Mouse (Mus musculus) layer of hippocampus, adult 2 months (tissue): Measurements from ENCODE around the gene B3glct. TPM values are rescaled to one million over a fixed set of nuclear protein-coding genes. Genes with fewer than 3 reads are reported as not detected.
A peak's percentile ranks its signal among the peaks of the same experiment; 100 is the strongest.

Source experiments
- DNase-seq, 2 experiments: peaks; one replicate each; pipeline ENCODE4 v3.0.0; 2022; ENCODE audit warnings: low spot score in 2 of 2
- H3K27ac ChIP-seq: fragments of 200-600 bp; 2 replicates; pipeline ENCODE4 v1.8.1; 2022
- H3K4me3 ChIP-seq: fragments of 200-600 bp; 2 replicates; pipeline ENCODE4 v1.8.1; 2022; ENCODE audit warnings: mild to moderate bottlenecking
- CTCF ChIP-seq: fragments of 200-600 bp; conservative IDR thresholded peaks from 2 replicates; pipeline ENCODE4 v1.8.1; 2022; ENCODE audit warnings: antibody characterized with exemption, mild to moderate bottlenecking, moderate library complexity
- long read RNA-seq, 2 experiments: library from polyadenylated mRNA; stranded (forward); transcript quantifications; one replicate each; pipeline ENCODE4 v2.0.0; 2021; ENCODE audit warnings: borderline mapping rate in 2 of 2
- total RNA-seq, 2 experiments: library from RNA; stranded (reverse); gene quantifications; 2 replicates each; pipeline ENCODE4 v1.2.3; 2021

The B3glct gene
- 10 to 100 TPM; 10.7 to 11.9 TPM for total RNA-seq
- long read RNA-seq, experiment 1, full-length matches to known transcripts = 6 of 9 reads
- long read RNA-seq, experiment 1, partial matches to known transcripts = 2 of 9 reads
- long read RNA-seq, experiment 1, other reads (novel, unspliced or antisense) = 1 of 9 reads
- long read RNA-seq, experiment 2, full-length matches to known transcripts = 10 of 11 reads
- long read RNA-seq, experiment 2, partial matches to known transcripts = 1 of 11 reads
- long read RNA-seq, experiment 2, other reads (novel, unspliced or antisense) = 0 of 11 reads

DNA sequence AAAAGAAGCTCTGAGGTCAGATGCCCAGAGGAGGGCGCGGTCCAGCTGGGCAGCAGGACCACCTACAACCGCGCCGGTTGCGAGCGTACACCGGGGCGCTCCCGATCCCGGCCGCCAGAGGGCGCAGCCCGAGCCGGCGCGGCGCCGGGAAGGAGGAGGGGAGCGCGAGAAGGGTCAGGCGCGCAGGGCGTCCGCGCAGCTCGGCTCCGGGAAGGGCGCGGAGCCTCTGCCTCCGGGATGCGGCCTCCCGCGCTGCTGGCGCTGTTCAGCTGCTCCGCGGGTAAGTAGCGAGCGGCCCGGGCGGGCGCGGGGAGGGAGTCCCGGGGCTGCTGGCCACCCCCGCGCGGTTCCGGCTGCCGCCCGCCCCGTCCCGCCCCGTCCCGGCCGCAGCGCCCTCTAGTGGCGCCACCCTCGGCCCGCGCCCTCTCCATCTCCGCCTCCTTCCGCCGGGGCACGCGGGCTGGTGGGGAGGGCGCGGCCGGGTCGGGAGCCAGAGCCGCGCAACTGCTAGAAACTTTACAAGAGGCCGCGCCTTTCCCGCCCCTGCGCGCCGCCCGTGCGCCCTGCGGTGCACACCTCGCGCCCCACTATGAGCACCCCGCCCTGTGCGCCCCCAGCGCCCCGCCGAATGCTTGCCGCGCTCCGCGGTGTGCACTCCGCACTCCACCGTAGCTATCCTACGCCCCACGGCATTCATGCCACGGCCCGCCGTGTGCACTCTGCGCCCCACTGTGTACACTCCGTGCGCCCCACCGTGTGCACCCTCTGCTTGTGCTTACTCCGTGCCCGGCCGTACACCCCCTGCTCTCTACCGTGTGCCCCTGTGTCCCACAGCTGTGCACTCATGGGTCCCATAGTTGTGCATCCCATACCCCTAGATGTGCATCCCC, at the start of gene B3glct:
TSS of gene B3glct (plus strand) at position 131 of the 890 bp plus-strand sequence.
- Histone ChIP-seq H3K4me3 (peak within 1 kb of the TSS; percentile 81), H3K27ac (peak within 1 kb of the TSS; percentile 95)
- peak; percentile 88 for TF ChIP-seq CTCF
- peak; percentile 56 to 83 for DNase-seq

DNA sequence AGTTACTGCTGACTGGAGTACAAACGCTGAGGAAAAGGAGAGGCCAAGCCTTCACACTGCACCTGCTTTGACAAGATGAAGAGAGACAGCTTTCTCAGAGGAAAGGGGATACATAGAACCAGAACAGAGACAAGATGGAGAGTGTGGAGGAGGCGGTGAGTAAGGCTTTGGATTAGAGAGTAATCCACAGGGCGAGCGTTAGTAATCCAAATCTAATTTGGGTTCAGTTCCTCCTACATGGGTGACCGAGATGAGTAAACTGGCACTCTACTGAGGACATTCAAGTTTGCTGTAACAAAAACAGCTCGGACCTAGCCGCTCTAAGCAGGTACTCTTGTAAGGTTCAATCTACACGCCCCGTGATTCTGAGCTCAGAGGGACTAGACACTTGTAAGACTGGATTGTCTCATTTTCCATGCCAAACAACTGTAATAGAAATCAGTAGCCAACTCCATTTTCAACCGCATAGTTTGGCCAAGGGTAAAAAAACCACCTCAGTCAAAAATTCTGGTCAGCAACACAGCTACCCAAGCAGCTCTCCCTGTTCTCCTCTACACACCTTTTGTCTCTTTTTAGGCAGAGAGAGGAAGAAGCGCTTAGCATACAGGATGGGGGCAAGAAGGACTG, 43.5 kb upstream of the B3glct start:
- Histone ChIP-seq H3K4me3 (peak overlapping the region; percentile 87), H3K27ac (peak overlapping the region; percentile 97)
- TF ChIP-seq CTCF = no peak
- DNase-seq = no peak

GRCm38 (mm10) chr5:149635556-149635955, 42.5 kb upstream of the B3glct start:
- H3K27ac ChIP-seq = peak overlapping the region; percentile 97
- H3K4me3 ChIP-seq = peak overlapping the region; percentile 87
- peak in 1 of 2 experiments; percentile 41 for DNase-seq
- no peak for TF ChIP-seq CTCF

DNA sequence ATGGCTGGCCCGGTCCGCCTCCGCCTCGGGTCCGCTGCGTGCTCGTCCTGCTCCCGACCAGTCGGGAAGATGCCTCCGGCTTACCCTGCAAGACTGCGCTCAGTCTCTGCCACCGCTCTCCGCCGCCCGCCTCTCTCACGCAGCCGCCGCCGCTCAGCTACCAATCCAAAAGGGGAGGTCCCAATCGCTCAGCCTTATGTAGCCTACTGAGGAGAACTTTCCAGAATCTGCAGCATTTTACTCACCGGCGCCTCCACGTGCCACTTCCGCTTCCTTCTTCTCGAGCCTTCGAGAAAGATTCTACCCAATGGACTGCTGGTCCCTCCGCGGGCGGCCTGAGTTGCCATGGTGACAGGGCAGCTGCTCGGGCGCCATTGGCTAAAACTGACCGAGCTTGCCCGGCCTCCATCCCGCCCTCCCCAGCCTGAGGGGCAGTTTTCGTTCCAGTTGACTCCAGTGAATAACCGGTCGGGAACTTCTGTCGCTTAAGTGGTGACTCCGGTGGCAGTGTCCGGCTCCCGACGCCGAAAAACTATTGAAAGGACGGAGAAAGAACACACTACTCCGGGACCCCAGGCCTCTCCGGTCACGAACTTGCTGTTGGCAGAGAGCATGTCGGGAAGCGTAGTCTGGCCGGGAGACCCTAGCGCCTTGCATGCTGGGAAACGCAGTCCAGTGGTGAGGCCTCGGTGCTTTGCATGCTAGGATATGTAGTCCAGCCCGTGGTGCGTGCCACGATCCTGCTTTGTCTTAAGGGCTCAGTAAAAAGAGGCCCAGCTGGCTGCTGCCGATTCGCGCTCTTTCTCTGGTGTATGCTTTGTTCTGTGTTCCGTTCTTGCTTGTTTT, 41.7 kb upstream of the B3glct start, which contains the start of gene Hsph1:
TSS of gene Hsph1 (minus strand) at position 302 of the 846 bp plus-strand sequence.
- no peak; the same call in 1 of the 2 replicates for TF ChIP-seq CTCF

GRCm38 (mm10) chr5:149637306-149637705, 40.7 kb upstream of the B3glct start:
- no peak for TF ChIP-seq CTCF
- DNase-seq = no peak
- peak overlapping the region; percentile 87; the same call in 1 of the 2 replicates for H3K4me3 ChIP-seq
- H3K27ac ChIP-seq = no peak overlapping the region; the same call in 1 of the 2 replicates

More for the DNA sequence above, 41.7 kb upstream of the B3glct start, which contains the start of gene Hsph1:
- Histone ChIP-seq H3K27ac (peak within 1 kb of the TSS; percentile 97), H3K4me3 (peak within 1 kb of the TSS; percentile 87)
- peak; percentile 98 to 99 for DNase-seq

- no peak overlapping the region for H3K4me3 ChIP-seq
- H3K27ac ChIP-seq = no peak overlapping the region
- no peak for TF ChIP-seq CTCF
- no peak for DNase-seq
Measured at GRCm38 (mm10) chr5:149641277-149641892, 36.6 kb upstream of the B3glct start.

GRCm38 (mm10) chr5:149642366-149642765, 35.7 kb upstream of the B3glct start:
- H3K27ac ChIP-seq = no peak overlapping the region
- no peak for DNase-seq
- TF ChIP-seq CTCF = peak; percentile 59
- H3K4me3 ChIP-seq = no peak overlapping the region

DNA sequence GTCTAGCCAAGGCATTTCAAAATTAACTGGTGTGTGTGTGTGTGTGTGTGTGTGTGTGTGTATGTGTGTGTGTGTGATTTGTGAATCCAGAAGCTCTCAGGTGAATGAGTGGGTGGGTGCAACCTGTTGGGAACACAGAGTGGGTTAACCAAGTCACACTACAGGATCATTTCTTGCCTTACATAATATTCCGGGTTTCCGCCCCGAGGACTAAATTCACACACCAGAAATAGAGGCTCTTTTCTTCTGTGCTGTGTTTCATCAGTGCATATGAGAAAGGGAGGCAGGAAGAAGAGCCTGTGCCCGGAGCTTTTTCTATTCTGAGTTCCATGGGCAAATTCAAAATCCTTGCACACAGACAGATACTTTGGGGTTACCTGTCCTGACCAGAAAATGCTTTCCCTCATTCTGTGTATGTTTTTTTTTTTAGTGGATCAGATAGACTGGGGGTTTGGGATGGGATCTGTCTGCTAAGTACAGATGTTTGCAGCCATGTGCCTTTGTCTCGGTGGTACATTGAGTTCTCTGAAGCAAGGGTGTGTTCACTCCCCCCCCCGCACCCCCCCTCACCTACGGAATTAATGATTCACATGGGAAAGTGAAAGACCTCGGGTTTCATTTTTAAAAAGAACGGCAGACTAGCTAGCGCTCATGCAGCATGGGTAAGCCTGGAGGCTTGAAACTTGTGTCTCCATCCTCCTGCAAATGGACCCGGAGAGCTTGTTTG, 35.1 kb upstream of the B3glct start:
- no peak for DNase-seq
- Histone ChIP-seq H3K27ac (no peak overlapping the region), H3K4me3 (no peak overlapping the region)
- TF ChIP-seq CTCF = no peak

- DNase-seq = peak; percentile 37 to 45
- Histone ChIP-seq H3K4me3 (no peak overlapping the region), H3K27ac (no peak overlapping the region)
- peak; percentile 76 for TF ChIP-seq CTCF
Measured at GRCm38 (mm10) chr5:149647367-149648115, 30.5 kb upstream of the B3glct start.

- no peak for TF ChIP-seq CTCF
- Histone ChIP-seq H3K27ac (no peak overlapping the region), H3K4me3 (no peak overlapping the region)
- no peak for DNase-seq
Measured at GRCm38 (mm10) chr5:149648196-149648595, 29.8 kb upstream of the B3glct start.
